ENCODE assay signal across 8 mouse cellular contexts in genomic region chr1:161976255-161977182, GRCm38 (mm10). TPM values are rescaled to one million over a fixed set of nuclear protein-coding genes. Genes with fewer than 3 reads are reported as not detected.
DNase-seq lines count a peak whose midpoint lies in the region; ATAC-seq and TF ChIP-seq lines count a peak whose summit lies in the region.

No protein-coding gene starts in this region.

- no peak overlapping the region for H3K4me3 ChIP-seq in embryonic facial prominence, embryonic 12.5 days
- H3K4me3 ChIP-seq in limb, embryonic 14.5 days (replicated peaks; ENCODE audit: low read length) = no peak overlapping the region

- H3K9ac ChIP-seq in embryonic facial prominence, embryonic 12.5 days = 0 out of 2 replicates have a peak overlapping the region, but pooled peaks have one; percentile 5
- H3K9ac ChIP-seq in limb, embryonic 14.5 days (ENCODE audit: low read depth, low read length, severe bottlenecking) = peak overlapping the region; percentile 28; the same call in 1 of the 2 replicates

- no peaks in the 10 kb centered on the region for H3K9me3 ChIP-seq in embryonic facial prominence, embryonic 12.5 days
- H3K9me3 ChIP-seq in limb, embryonic 14.5 days (ENCODE audit: control insufficient read depth, low read length) = no peaks in the 10 kb centered on the region

- H3K36me3 ChIP-seq in embryonic facial prominence, embryonic 12.5 days = no peaks in the 10 kb centered on the region
- H3K36me3 ChIP-seq in limb, embryonic 14.5 days (ENCODE audit: control insufficient read depth, insufficient read depth, low read length) = no peaks in the 10 kb centered on the region

- TF ChIP-seq POLR2A in limb, embryonic 14.5 days (IDR thresholded peaks at IDR 0.05; ENCODE audit: borderline replicate concordance, extremely low read depth, insufficient read depth, insufficient read length) = no peak

- ATAC-seq in embryonic facial prominence, embryonic 12.5 days (ENCODE audit: insufficient number of reproducible peaks, insufficient read depth, low FRiP score, low TSS enrichment) = no peak
- ATAC-seq in limb, embryonic 14.5 days (ENCODE audit: low FRiP score, low read depth) = 0 out of 2 replicates have a peak, but pooled peaks have one; percentile 38

- H3K4me2 ChIP-seq in embryonic facial prominence, embryonic 12.5 days (replicated peaks) = no peak overlapping the region
- H3K4me2 ChIP-seq in limb, embryonic 14.5 days (replicated peaks; ENCODE audit: low read depth, low read length, severe bottlenecking) = no peak overlapping the region

- peak; percentile 96 for DNase-seq in 416B (ENCODE audit: low read depth)
- peak; percentile 55 for DNase-seq in adrenal gland, postnatal 25 days
- peak; percentile 82 to 88 for DNase-seq in heart, adult 18-20 months
- peak; percentile 79 to 81 for DNase-seq in kidney, adult 8-10 months
- peak; percentile 97 for DNase-seq in limb, embryonic 14.5 days (ENCODE audit: low spot score)
- peak; percentile 50 to 59 for DNase-seq in monocyte, adult 2 months (ENCODE audit: low read depth in 1 of 2, low spot score in 2 of 2)
- DNase-seq in spleen, postnatal 14 days (ENCODE audit: low spot score in 2 of 2) = peak; percentile 54 to 70

- H3K27ac ChIP-seq in embryonic facial prominence, embryonic 12.5 days = peak overlapping the region; percentile 74
- peak overlapping the region; percentile 73 for H3K27ac ChIP-seq in limb, embryonic 14.5 days (replicated peaks; ENCODE audit: low read depth, low read length)

- H3K27me3 ChIP-seq in embryonic facial prominence, embryonic 12.5 days = no peaks in the 10 kb centered on the region
- H3K27me3 ChIP-seq in limb, embryonic 14.5 days (ENCODE audit: control insufficient read depth, insufficient read depth, low read length) = no peaks in the 10 kb centered on the region

- WGBS in embryonic facial prominence, embryonic 12.5 days = 38% methylated on average over 16 of the region's 16 CpGs
- WGBS in limb, embryonic 14.5 days = 45% methylated on average over 16 of the region's 16 CpGs

- peaks cover 37% of the 10 kb centered on the region; the same call in 1 of the 2 replicates for H3K4me1 ChIP-seq in embryonic facial prominence, embryonic 12.5 days
- H3K4me1 ChIP-seq in limb, embryonic 14.5 days (ENCODE audit: control insufficient read depth, insufficient read depth, low read length) = peaks cover 45% of the 10 kb centered on the region

RNA-seq across cellular contexts. Expression of gene 4930558K02Rik, which starts 2.9 kb away (rescaled TPM):
- not detected in 2 replicates for total RNA-seq in adrenal gland, postnatal 25 days (2021)
- polyA plus RNA-seq in embryonic facial prominence, embryonic 12.5 days (2016; fragmentation: Nextera tagmentation; extraction: Ambion mirVana) = not detected in 2 replicates
- total RNA-seq in heart, adult 18-20 months (2021) = not detected
- polyA plus RNA-seq in limb, embryonic 14.5 days (2012; rRNA removed) = not detected in 2 replicates
- not detected in 2 replicates for polyA plus RNA-seq in limb, embryonic 14.5 days (2014; fragmentation: Nextera tagmentation; extraction: Ambion mirVana)

RNA-seq across cellular contexts. Expression of gene Pigc, which starts 7.5 kb away (rescaled TPM):
- 16.9 and 22.0 TPM in 2 replicates for total RNA-seq in adrenal gland, postnatal 25 days (2021)
- polyA plus RNA-seq in embryonic facial prominence, embryonic 12.5 days (2016; fragmentation: Nextera tagmentation; extraction: Ambion mirVana) = 44.1 and 48.3 TPM in 2 replicates
- total RNA-seq in heart, adult 18-20 months (2021) = 10 to 100 TPM in 1 of 2 experiments, 1 to 10 TPM in 1; 8.9 to 11.6 TPM
- 36.9 and 45.4 TPM in 2 replicates for polyA plus RNA-seq in limb, embryonic 14.5 days (2012; rRNA removed)
- polyA plus RNA-seq in limb, embryonic 14.5 days (2014; fragmentation: Nextera tagmentation; extraction: Ambion mirVana) = 51.3 and 52.8 TPM in 2 replicates
